Mouse (Mus musculus): ENCODE measurements around the gene Lrrc4b. TPM values are rescaled to one million over a fixed set of nuclear protein-coding genes. Genes with fewer than 3 reads are reported as not detected.

The Lrrc4b gene
- polyA plus RNA-seq, 1 experiment from 2014 or later: 7.4 TPM

GRCm38 (mm10) chr7:44485572-44486195 is 56.9 kb downstream of the Lrrc4b start:
- no peak overlapping the region for H3K9ac ChIP-seq (ENCODE audit: low read length)
- peak; percentile 50; the same call in 1 of the 2 replicates for ATAC-seq (ENCODE audit: insufficient read depth, low FRiP score, low TSS enrichment)
- 71% methylated on average over 7 of the region's 7 CpGs for WGBS

GRCm38 (mm10) chr7:44486927-44487575 is 58.2 kb downstream of the Lrrc4b start:
- Histone ChIP-seq H3K27me3 (ENCODE audit: control insufficient read depth, insufficient read depth, low read length) (no peaks in the 10 kb centered on the region), H3K9me3 (ENCODE audit: control insufficient read depth, low read length) (no peaks in the 10 kb centered on the region), H3K4me2 (ENCODE audit: low read depth) (no peak overlapping the region), H3K4me1 (ENCODE audit: control insufficient read depth, insufficient read depth, low read length) (no peaks in the 10 kb centered on the region), H3K27ac (ENCODE audit: low read depth, low read length) (no peak overlapping the region), H3K4me3 (ENCODE audit: low read depth, low read length) (no peak overlapping the region), H3K9ac (ENCODE audit: low read length) (no peak overlapping the region), H3K36me3 (ENCODE audit: control insufficient read depth, insufficient read depth, low read length) (peaks cover 7% of the 10 kb centered on the region)
- whole genome bisulfite sequencing: 65% methylated on average over 13 of the region's 13 CpGs
- ATAC-seq (ENCODE audit: insufficient read depth, low FRiP score, low TSS enrichment) (no peak), DNase-seq (ENCODE audit: low spot score) (no peak)

More at GRCm38 (mm10) chr7:44485572-44486195, 56.9 kb downstream of the Lrrc4b start:
- Histone ChIP-seq H3K4me2 (ENCODE audit: low read depth) (no peak overlapping the region), H3K27ac (ENCODE audit: low read depth, low read length) (no peak overlapping the region), H3K4me1 (ENCODE audit: control insufficient read depth, insufficient read depth, low read length) (no peaks in the 10 kb centered on the region), H3K4me3 (ENCODE audit: low read depth, low read length) (no peak overlapping the region), H3K36me3 (ENCODE audit: control insufficient read depth, insufficient read depth, low read length) (0 out of 2 replicates have a peak, but pooled peaks cover 3% of the 10 kb centered on the region), H3K9me3 (ENCODE audit: control insufficient read depth, low read length) (no peaks in the 10 kb centered on the region), H3K27me3 (ENCODE audit: control insufficient read depth, insufficient read depth, low read length) (no peaks in the 10 kb centered on the region)
- DNase-seq (ENCODE audit: low spot score): no peak

GRCm38 (mm10) chr7:44487936-44488335 is 59.1 kb downstream of the Lrrc4b start:
- DNase-seq (ENCODE audit: low spot score) (no peak), ATAC-seq (ENCODE audit: insufficient read depth, low FRiP score, low TSS enrichment) (no peak)
- H3K4me3 ChIP-seq (ENCODE audit: low read depth, low read length): no peak overlapping the region
- no peak overlapping the region for H3K4me2 ChIP-seq (ENCODE audit: low read depth)
- no peaks in the 10 kb centered on the region for H3K27me3 ChIP-seq (ENCODE audit: control insufficient read depth, insufficient read depth, low read length)
- WGBS: 92% methylated on average over 7 of the region's 7 CpGs
- no peak overlapping the region for H3K9ac ChIP-seq (ENCODE audit: low read length)
- H3K9me3 ChIP-seq (ENCODE audit: control insufficient read depth, low read length): no peaks in the 10 kb centered on the region
- no peak overlapping the region for H3K27ac ChIP-seq (ENCODE audit: low read depth, low read length)
- peaks cover 7% of the 10 kb centered on the region for H3K36me3 ChIP-seq (ENCODE audit: control insufficient read depth, insufficient read depth, low read length)
- no peaks in the 10 kb centered on the region for H3K4me1 ChIP-seq (ENCODE audit: control insufficient read depth, insufficient read depth, low read length)

- peaks cover 10% of the 10 kb centered on the region for H3K36me3 ChIP-seq (ENCODE audit: control insufficient read depth, insufficient read depth, low read length)
- no peak overlapping the region for H3K4me2 ChIP-seq (ENCODE audit: low read depth)
- H3K4me3 ChIP-seq (ENCODE audit: low read depth, low read length): no peak overlapping the region
- H3K9me3 ChIP-seq (ENCODE audit: control insufficient read depth, low read length): no peaks in the 10 kb centered on the region
- H3K9ac ChIP-seq (ENCODE audit: low read length): no peak overlapping the region
- DNase-seq (ENCODE audit: low spot score) (no peak), ATAC-seq (ENCODE audit: insufficient read depth, low FRiP score, low TSS enrichment) (no peak)
- H3K27me3 ChIP-seq (ENCODE audit: control insufficient read depth, insufficient read depth, low read length): no peaks in the 10 kb centered on the region
- H3K4me1 ChIP-seq (ENCODE audit: control insufficient read depth, insufficient read depth, low read length): no peaks in the 10 kb centered on the region
- WGBS: 94% methylated on average over 8 of the region's 8 CpGs
- H3K27ac ChIP-seq (ENCODE audit: low read depth, low read length): no peak overlapping the region
Observed at GRCm38 (mm10) chr7:44488545-44488944, 59.7 kb downstream of the Lrrc4b start.

- peaks cover 2% of the 10 kb centered on the region; the same call in 1 of the 2 replicates for H3K4me1 ChIP-seq (ENCODE audit: control insufficient read depth, insufficient read depth, low read length)
- ATAC-seq (ENCODE audit: insufficient read depth, low FRiP score, low TSS enrichment): no peak
- no peak overlapping the region for H3K4me3 ChIP-seq (ENCODE audit: low read depth, low read length)
- 89% methylated on average over 4 of the region's 4 CpGs for WGBS
- no peak overlapping the region for H3K9ac ChIP-seq (ENCODE audit: low read length)
- H3K4me2 ChIP-seq (ENCODE audit: low read depth): no peak overlapping the region
- DNase-seq (ENCODE audit: low spot score): no peak
- no peaks in the 10 kb centered on the region for H3K27me3 ChIP-seq (ENCODE audit: control insufficient read depth, insufficient read depth, low read length)
- peaks cover 10% of the 10 kb centered on the region for H3K36me3 ChIP-seq (ENCODE audit: control insufficient read depth, insufficient read depth, low read length)
- no peaks in the 10 kb centered on the region for H3K9me3 ChIP-seq (ENCODE audit: control insufficient read depth, low read length)
- H3K27ac ChIP-seq (ENCODE audit: low read depth, low read length): no peak overlapping the region
Observed at GRCm38 (mm10) chr7:44490281-44490680, 61.5 kb downstream of the Lrrc4b start.

GRCm38 (mm10) chr7:44491391-44491790 is 62.6 kb downstream of the Lrrc4b start:
- no peak overlapping the region for H3K9ac ChIP-seq (ENCODE audit: low read length)
- H3K27me3 ChIP-seq (ENCODE audit: control insufficient read depth, insufficient read depth, low read length): no peaks in the 10 kb centered on the region
- no peak for ATAC-seq (ENCODE audit: insufficient read depth, low FRiP score, low TSS enrichment)
- no peak overlapping the region for H3K4me3 ChIP-seq (ENCODE audit: low read depth, low read length)
- DNase-seq (ENCODE audit: low spot score): no peak
- H3K27ac ChIP-seq (ENCODE audit: low read depth, low read length): no peak overlapping the region
- WGBS: 99% methylated on average over 5 of the region's 5 CpGs
- H3K4me2 ChIP-seq (ENCODE audit: low read depth): no peak overlapping the region
- peaks cover 10% of the 10 kb centered on the region for H3K36me3 ChIP-seq (ENCODE audit: control insufficient read depth, insufficient read depth, low read length)
- H3K4me1 ChIP-seq (ENCODE audit: control insufficient read depth, insufficient read depth, low read length): peaks cover 6% of the 10 kb centered on the region; the same call in 1 of the 2 replicates
- H3K9me3 ChIP-seq (ENCODE audit: control insufficient read depth, low read length): no peaks in the 10 kb centered on the region

GRCm38 (mm10) chr7:44492166-44492826 is 63.5 kb downstream of the Lrrc4b start:
- 94% methylated on average over 21 of the region's 21 CpGs for WGBS
- peaks cover 10% of the 10 kb centered on the region for H3K36me3 ChIP-seq (ENCODE audit: control insufficient read depth, insufficient read depth, low read length)

GRCm38 (mm10) chr7:44494681-44495080 is 65.9 kb downstream of the Lrrc4b start:
- no peak overlapping the region for H3K9ac ChIP-seq (ENCODE audit: low read length)
- no peak overlapping the region for H3K4me2 ChIP-seq (ENCODE audit: low read depth)
- H3K4me1 ChIP-seq (ENCODE audit: control insufficient read depth, insufficient read depth, low read length): peaks cover 6% of the 10 kb centered on the region; the same call in 1 of the 2 replicates
- peaks cover 7% of the 10 kb centered on the region for H3K36me3 ChIP-seq (ENCODE audit: control insufficient read depth, insufficient read depth, low read length)
- no peak overlapping the region for H3K27ac ChIP-seq (ENCODE audit: low read depth, low read length)
- DNase-seq (ENCODE audit: low spot score): no peak
- ATAC-seq (ENCODE audit: insufficient read depth, low FRiP score, low TSS enrichment): no peak
- H3K27me3 ChIP-seq (ENCODE audit: control insufficient read depth, insufficient read depth, low read length): no peaks in the 10 kb centered on the region
- no peak overlapping the region for H3K4me3 ChIP-seq (ENCODE audit: low read depth, low read length)
- WGBS: 93% methylated on average over 12 of the region's 12 CpGs
- no peaks in the 10 kb centered on the region for H3K9me3 ChIP-seq (ENCODE audit: control insufficient read depth, low read length)

More at GRCm38 (mm10) chr7:44492166-44492826, 63.5 kb downstream of the Lrrc4b start:
- peaks cover 6% of the 10 kb centered on the region; the same call in 1 of the 2 replicates for H3K4me1 ChIP-seq (ENCODE audit: control insufficient read depth, insufficient read depth, low read length)
- H3K9me3 ChIP-seq (ENCODE audit: control insufficient read depth, low read length): no peaks in the 10 kb centered on the region
- H3K27me3 ChIP-seq (ENCODE audit: control insufficient read depth, insufficient read depth, low read length): no peaks in the 10 kb centered on the region
- no peak for ATAC-seq (ENCODE audit: insufficient read depth, low FRiP score, low TSS enrichment)
- no peak overlapping the region for H3K4me3 ChIP-seq (ENCODE audit: low read depth, low read length)
- no peak overlapping the region for H3K4me2 ChIP-seq (ENCODE audit: low read depth)
- no peak for DNase-seq (ENCODE audit: low spot score)
- no peak overlapping the region for H3K9ac ChIP-seq (ENCODE audit: low read length)
- H3K27ac ChIP-seq (ENCODE audit: low read depth, low read length): no peak overlapping the region

Data from neural tube, embryonic 11.5 days (tissue).